Mouse (Mus musculus): Measurements from ENCODE around the gene Lpin2. TPM values are rescaled to one million over a fixed set of nuclear protein-coding genes. Genes with fewer than 3 reads are reported as not detected.

The Lpin2 gene
- polyA plus RNA-seq, 1 experiment from 2014 or later: 37.3 TPM

DNA sequence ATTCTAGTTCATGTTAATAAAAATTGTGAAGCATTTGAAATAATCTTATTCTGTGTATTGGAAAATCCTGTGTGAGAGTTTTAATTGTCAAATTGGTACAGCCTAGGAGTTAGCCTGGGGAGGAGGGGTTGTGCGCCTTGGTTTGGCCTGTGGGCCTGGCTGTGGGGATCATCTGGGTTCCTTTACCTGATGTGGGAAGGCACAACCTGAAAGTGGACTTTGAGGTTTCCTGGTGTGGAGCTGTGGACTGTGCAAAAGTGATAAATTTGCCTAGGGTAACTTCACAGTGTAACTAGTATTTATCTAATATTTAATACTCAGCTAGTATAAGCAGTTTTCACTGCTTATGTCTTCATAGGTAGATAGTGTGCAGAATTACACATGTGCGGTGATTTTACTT lies 8.7 kb downstream of the Lpin2 start:
- 98% methylated on average over 2 of the region's 2 CpGs for WGBS
- no peak overlapping the region for H3K27ac ChIP-seq (replicated peaks)
- no peaks in the 10 kb centered on the region for H3K27me3 ChIP-seq
- H3K4me3 ChIP-seq (replicated peaks): no peak overlapping the region
- no peak for ATAC-seq (ENCODE audit: insufficient number of reproducible peaks, low FRiP score, low TSS enrichment, low read depth)
- H3K36me3 ChIP-seq: no peaks in the 10 kb centered on the region
- H3K9me3 ChIP-seq (replicated peaks): no peaks in the 10 kb centered on the region
- no peak overlapping the region for H3K4me2 ChIP-seq (replicated peaks)
- H3K4me1 ChIP-seq: peaks cover 28% of the 10 kb centered on the region
- H3K9ac ChIP-seq: no peak overlapping the region

- no peak overlapping the region for H3K27ac ChIP-seq (replicated peaks)
- H3K27me3 ChIP-seq: no peaks in the 10 kb centered on the region
- H3K4me2 ChIP-seq (replicated peaks): no peak overlapping the region
- H3K9me3 ChIP-seq (replicated peaks): no peaks in the 10 kb centered on the region
- no peaks in the 10 kb centered on the region for H3K36me3 ChIP-seq
- H3K4me1 ChIP-seq: peaks cover 35% of the 10 kb centered on the region
- no peak overlapping the region for H3K9ac ChIP-seq
- no peak overlapping the region for H3K4me3 ChIP-seq (replicated peaks)
- WGBS: 84% methylated on average over 8 of the region's 8 CpGs
- ATAC-seq (ENCODE audit: insufficient number of reproducible peaks, low FRiP score, low TSS enrichment, low read depth): no peak
Observed at GRCm38 (mm10) chr17:71191651-71192419, 9.5 kb downstream of the Lpin2 start.

GRCm38 (mm10) chr17:71193019-71193418 lies 10.7 kb downstream of the Lpin2 start:
- H3K27ac ChIP-seq (replicated peaks): no peak overlapping the region
- H3K36me3 ChIP-seq: no peaks in the 10 kb centered on the region
- WGBS: 86% methylated on average over 1 of the region's 1 CpGs
- H3K9ac ChIP-seq: no peak overlapping the region
- H3K9me3 ChIP-seq (replicated peaks): no peaks in the 10 kb centered on the region
- H3K4me1 ChIP-seq: peaks cover 31% of the 10 kb centered on the region
- H3K4me3 ChIP-seq (replicated peaks): no peak overlapping the region
- H3K27me3 ChIP-seq: no peaks in the 10 kb centered on the region
- no peak overlapping the region for H3K4me2 ChIP-seq (replicated peaks)
- ATAC-seq (ENCODE audit: insufficient number of reproducible peaks, low FRiP score, low TSS enrichment, low read depth): no peak

GRCm38 (mm10) chr17:71193485-71193884 lies 11.1 kb downstream of the Lpin2 start:
- ATAC-seq (ENCODE audit: insufficient number of reproducible peaks, low FRiP score, low TSS enrichment, low read depth): no peak
- Histone ChIP-seq H3K9ac (no peak overlapping the region), H3K4me3 (replicated peaks) (no peak overlapping the region), H3K4me2 (replicated peaks) (no peak overlapping the region), H3K36me3 (no peaks in the 10 kb centered on the region), H3K27me3 (no peaks in the 10 kb centered on the region), H3K9me3 (replicated peaks) (no peaks in the 10 kb centered on the region), H3K4me1 (peaks cover 33% of the 10 kb centered on the region), H3K27ac (replicated peaks) (no peak overlapping the region)
- 32% methylated on average over 1 of the region's 1 CpGs for WGBS

DNA sequence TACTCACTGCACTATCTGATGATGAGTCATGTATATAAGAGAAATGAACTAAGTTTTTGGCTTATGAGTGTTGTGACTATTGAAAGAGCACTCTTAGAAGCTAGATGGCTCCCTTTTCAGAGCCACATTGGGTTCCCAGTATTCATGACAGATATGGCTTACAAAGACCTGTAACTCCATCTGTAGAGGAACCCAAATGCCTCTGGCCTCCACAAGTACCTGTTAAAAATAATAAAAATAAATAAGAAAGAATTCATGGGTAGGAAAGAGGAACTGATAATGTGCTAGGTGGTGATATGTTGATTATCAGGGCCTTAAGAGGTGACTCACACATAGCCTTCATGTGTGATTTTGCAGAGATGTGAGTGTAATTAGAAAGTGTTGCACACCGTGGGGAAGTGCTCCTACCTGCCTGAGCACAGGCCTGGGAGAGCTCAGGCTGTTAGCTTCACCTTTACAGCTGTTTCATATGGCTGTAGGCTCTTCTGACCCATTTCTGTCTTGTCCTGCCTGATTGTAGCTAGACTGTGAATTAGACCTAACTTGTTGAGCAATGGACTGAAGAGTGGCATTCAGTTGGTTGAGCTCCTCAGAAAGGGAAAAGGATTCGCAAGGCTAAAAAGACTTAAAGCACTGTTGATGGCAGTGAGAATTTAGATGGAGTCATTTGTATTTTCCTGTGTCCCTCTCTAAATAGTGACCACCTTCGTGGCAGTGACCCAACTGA lies 12.7 kb downstream of the Lpin2 start:
- Histone ChIP-seq H3K27me3 (no peaks in the 10 kb centered on the region), H3K4me2 (replicated peaks) (peak overlapping the region; percentile 38; the same call in 1 of the 2 replicates), H3K36me3 (no peaks in the 10 kb centered on the region), H3K4me3 (replicated peaks) (no peak overlapping the region), H3K9ac (no peak overlapping the region), H3K9me3 (replicated peaks) (no peaks in the 10 kb centered on the region), H3K27ac (replicated peaks) (no peak overlapping the region), H3K4me1 (peaks cover 29% of the 10 kb centered on the region)
- ATAC-seq (ENCODE audit: insufficient number of reproducible peaks, low FRiP score, low TSS enrichment, low read depth): no peak
- WGBS: 72% methylated on average over 3 of the region's 3 CpGs

- Histone ChIP-seq H3K36me3 (no peaks in the 10 kb centered on the region), H3K4me3 (replicated peaks) (peak overlapping the region; percentile 11; the same call in 1 of the 2 replicates), H3K9me3 (replicated peaks) (no peaks in the 10 kb centered on the region), H3K27ac (replicated peaks) (no peak overlapping the region), H3K4me2 (replicated peaks) (peak overlapping the region; percentile 38), H3K4me1 (peaks cover 29% of the 10 kb centered on the region), H3K9ac (no peak overlapping the region; the same call in 1 of the 2 replicates), H3K27me3 (no peaks in the 10 kb centered on the region)
- WGBS: 38% methylated on average over 10 of the region's 10 CpGs
- ATAC-seq (ENCODE audit: insufficient number of reproducible peaks, low FRiP score, low TSS enrichment, low read depth): peak; percentile 45; the same call in 1 of the 2 replicates
Observed at GRCm38 (mm10) chr17:71195633-71196391, 13.5 kb downstream of the Lpin2 start.

DNA sequence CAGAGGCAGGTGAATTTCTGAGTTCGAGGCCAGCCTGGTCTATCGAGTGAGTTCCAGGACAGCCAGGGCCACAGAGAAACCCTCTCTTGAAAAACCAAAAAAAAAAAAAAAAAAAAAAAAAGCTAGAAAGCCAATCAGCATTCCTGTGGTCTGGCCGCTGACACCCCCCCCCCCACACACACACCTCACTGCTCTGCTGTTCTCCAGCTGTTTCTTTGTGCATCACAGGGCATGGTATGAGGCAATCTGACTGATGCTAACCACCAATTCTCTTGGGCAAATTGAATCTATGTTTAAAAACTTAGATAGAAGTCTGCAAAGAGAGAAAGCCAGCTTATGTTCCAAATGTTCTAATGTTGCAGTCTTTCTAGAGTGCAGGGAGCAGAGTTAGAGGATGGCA lies 14.1 kb downstream of the Lpin2 start:
- Histone ChIP-seq H3K27ac (replicated peaks) (no peak overlapping the region), H3K4me1 (peaks cover 29% of the 10 kb centered on the region), H3K4me3 (replicated peaks) (no peak overlapping the region), H3K27me3 (no peaks in the 10 kb centered on the region), H3K9ac (no peak overlapping the region), H3K9me3 (replicated peaks) (no peaks in the 10 kb centered on the region), H3K36me3 (no peaks in the 10 kb centered on the region), H3K4me2 (replicated peaks) (no peak overlapping the region)
- 66% methylated on average over 3 of the region's 3 CpGs for WGBS
- ATAC-seq (ENCODE audit: insufficient number of reproducible peaks, low FRiP score, low TSS enrichment, low read depth): no peak

- H3K4me1 ChIP-seq: peaks cover 22% of the 10 kb centered on the region
- 67% methylated on average over 3 of the region's 3 CpGs for WGBS
Observed at GRCm38 (mm10) chr17:71199346-71199745, 17.0 kb downstream of the Lpin2 start.

GRCm38 (mm10) chr17:71202136-71202535 lies 19.8 kb downstream of the Lpin2 start:
- no peak overlapping the region for H3K4me3 ChIP-seq (replicated peaks)
- WGBS: 82% methylated on average over 4 of the region's 4 CpGs
- H3K9me3 ChIP-seq (replicated peaks): no peaks in the 10 kb centered on the region
- 0 out of 2 replicates have a peak, but pooled peaks cover 3% of the 10 kb centered on the region for H3K4me1 ChIP-seq
- no peak overlapping the region for H3K27ac ChIP-seq (replicated peaks)
- no peak for ATAC-seq (ENCODE audit: insufficient number of reproducible peaks, low FRiP score, low TSS enrichment, low read depth)
- H3K27me3 ChIP-seq: no peaks in the 10 kb centered on the region
- H3K9ac ChIP-seq: no peak overlapping the region
- H3K4me2 ChIP-seq (replicated peaks): no peak overlapping the region
- H3K36me3 ChIP-seq: no peaks in the 10 kb centered on the region

More at GRCm38 (mm10) chr17:71199346-71199745, 17.0 kb downstream of the Lpin2 start:
- H3K4me3 ChIP-seq (replicated peaks): no peak overlapping the region
- ATAC-seq (ENCODE audit: insufficient number of reproducible peaks, low FRiP score, low TSS enrichment, low read depth): no peak
- H3K36me3 ChIP-seq: no peaks in the 10 kb centered on the region
- H3K9me3 ChIP-seq (replicated peaks): no peaks in the 10 kb centered on the region
- H3K27me3 ChIP-seq: no peaks in the 10 kb centered on the region
- H3K9ac ChIP-seq: no peak overlapping the region
- H3K27ac ChIP-seq (replicated peaks): no peak overlapping the region
- H3K4me2 ChIP-seq (replicated peaks): no peak overlapping the region

GRCm38 (mm10) chr17:71203998-71204808 lies 21.8 kb downstream of the Lpin2 start:
- Histone ChIP-seq H3K4me2 (replicated peaks) (no peak overlapping the region), H3K9me3 (replicated peaks) (no peaks in the 10 kb centered on the region), H3K4me3 (replicated peaks) (no peak overlapping the region), H3K36me3 (no peaks in the 10 kb centered on the region), H3K9ac (no peak overlapping the region), H3K27me3 (no peaks in the 10 kb centered on the region), H3K27ac (replicated peaks) (no peak overlapping the region), H3K4me1 (no peaks in the 10 kb centered on the region)
- WGBS: 88% methylated on average over 9 of the region's 9 CpGs
- ATAC-seq (ENCODE audit: insufficient number of reproducible peaks, low FRiP score, low TSS enrichment, low read depth): no peak

DNA sequence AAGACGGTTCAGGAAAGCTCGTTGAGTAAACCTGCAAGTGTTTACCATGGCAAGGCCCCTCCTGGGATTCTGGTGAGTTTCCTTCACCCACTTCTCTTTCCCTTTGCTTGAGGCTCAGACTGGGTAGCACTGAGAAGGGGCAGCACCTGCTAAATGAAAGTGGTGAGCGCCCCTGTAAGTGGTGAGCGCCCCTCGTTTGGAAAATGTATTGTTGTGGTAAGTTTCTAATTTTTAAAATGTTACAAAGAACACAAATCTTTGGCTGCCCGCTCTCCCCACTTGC lies 22.4 kb downstream of the Lpin2 start:
- no peaks in the 10 kb centered on the region for H3K36me3 ChIP-seq
- H3K4me2 ChIP-seq (replicated peaks): no peak overlapping the region
- no peak for ATAC-seq (ENCODE audit: insufficient number of reproducible peaks, low FRiP score, low TSS enrichment, low read depth)
- H3K9me3 ChIP-seq (replicated peaks): no peaks in the 10 kb centered on the region
- no peak overlapping the region for H3K27ac ChIP-seq (replicated peaks)
- no peaks in the 10 kb centered on the region for H3K4me1 ChIP-seq
- no peak overlapping the region for H3K9ac ChIP-seq
- no peaks in the 10 kb centered on the region for H3K27me3 ChIP-seq
- 80% methylated on average over 6 of the region's 6 CpGs for WGBS
- no peak overlapping the region for H3K4me3 ChIP-seq (replicated peaks)

Measured in embryonic facial prominence, embryonic 15.5 days (tissue).